Mouse (Mus musculus) induced T-regulatory cell, adult 2 months (primary cell): ENCODE data around the gene Stmnd1.
A peak's percentile ranks its signal among the peaks of the same experiment; 100 is the strongest.
"Not testable (repeated sequence)": the region's sequence is repeated elsewhere in the genome, so short reads cannot be mapped to it uniquely, and the experiment has no call there.

ENCODE experiments used
- DNase-seq: peaks from one replicate; pipeline ENCODE4 v3.0.0-alpha.2; 2012; ENCODE audit warnings: low read depth

Stmnd1 gene

DNA sequence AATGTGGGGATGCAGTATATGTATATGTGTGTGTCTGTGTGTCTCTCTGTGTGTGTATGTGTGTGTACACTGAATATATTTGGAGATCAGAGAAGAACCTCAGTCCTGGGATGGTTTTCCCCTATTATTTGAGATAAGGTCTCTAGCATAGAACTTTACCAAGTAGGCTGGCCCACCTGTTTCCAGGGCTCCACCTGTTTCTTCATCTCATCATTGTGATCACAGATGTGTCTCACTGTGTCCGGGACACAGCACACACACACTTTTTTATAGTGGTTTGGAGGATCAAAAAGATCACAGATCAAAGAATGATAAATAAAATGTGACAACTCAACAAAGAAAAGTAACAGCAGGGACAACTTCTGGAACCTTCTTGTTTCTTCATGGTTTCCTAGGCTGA, 17.0 kb downstream of the Stmnd1 start:
- DNase-seq = no peak

GRCm38 (mm10) chr13:46294365-46294764, 20.8 kb downstream of the Stmnd1 start:
- DNase-seq = no peak

GRCm38 (mm10) chr13:46297701-46298100, 24.2 kb downstream of the Stmnd1 start:
- DNase-seq = no peak

GRCm38 (mm10) chr13:46310790-46311189, 37.3 kb downstream of the Stmnd1 start:
- DNase-seq = peak; percentile 82

- no peak for DNase-seq
Observed at GRCm38 (mm10) chr13:46313176-46313575, 39.7 kb downstream of the Stmnd1 start.

- DNase-seq = no peak
Observed at GRCm38 (mm10) chr13:46315165-46315564, 41.6 kb downstream of the Stmnd1 start.

DNA sequence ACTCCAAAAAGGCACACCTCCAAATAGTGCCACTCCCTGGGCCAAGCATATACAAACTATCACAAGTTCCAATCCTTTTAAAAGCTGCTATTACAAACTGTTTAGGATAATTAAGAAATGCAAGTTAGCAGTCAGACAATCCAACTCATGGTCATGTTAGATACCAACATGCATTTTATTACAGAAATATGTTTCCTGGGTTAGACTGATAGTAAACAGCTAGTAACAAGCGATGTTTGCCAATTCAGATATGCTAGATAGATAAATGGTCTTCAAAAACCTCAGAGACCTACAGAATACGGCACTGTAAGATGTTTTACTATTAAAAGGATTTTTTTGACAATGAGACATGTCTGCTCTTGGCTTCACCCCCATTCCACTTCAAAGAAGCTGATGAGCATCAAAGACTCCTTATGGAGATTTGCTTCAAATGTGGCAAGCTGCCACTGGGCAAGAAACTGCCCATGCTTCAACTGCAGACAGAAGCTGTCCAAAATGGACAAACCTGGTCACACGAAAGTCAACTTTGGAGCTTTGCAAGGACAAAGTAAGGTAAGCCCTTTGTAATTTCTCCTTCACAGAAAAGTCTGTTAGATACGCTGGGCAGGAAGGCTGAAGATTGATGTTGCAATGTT, 52.9 kb downstream of the Stmnd1 start:
- no peak for DNase-seq

- DNase-seq = no peak
Observed at GRCm38 (mm10) chr13:46335020-46335419, 61.5 kb downstream of the Stmnd1 start.

DNA sequence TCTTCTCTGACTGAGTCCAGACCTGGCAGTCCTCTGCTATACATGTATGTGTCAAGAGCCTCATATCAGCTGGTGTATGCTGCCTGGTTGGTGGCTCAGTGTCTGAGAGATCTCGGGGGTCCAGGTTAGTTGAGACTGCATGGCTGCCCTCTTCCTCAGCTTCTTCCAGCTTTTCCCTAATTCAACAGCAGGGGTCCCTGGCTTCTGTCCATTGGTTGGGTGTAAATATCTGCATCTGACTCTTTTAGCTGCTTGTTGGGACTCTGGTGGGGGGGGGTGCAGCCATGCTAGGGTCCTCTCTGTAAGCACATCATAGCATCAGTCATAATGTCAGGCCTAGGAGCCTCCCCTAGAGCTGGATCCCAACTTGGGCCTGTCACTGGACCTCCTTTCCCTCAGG, 62.8 kb downstream of the Stmnd1 start:
- not testable (repeated sequence) for DNase-seq

DNA sequence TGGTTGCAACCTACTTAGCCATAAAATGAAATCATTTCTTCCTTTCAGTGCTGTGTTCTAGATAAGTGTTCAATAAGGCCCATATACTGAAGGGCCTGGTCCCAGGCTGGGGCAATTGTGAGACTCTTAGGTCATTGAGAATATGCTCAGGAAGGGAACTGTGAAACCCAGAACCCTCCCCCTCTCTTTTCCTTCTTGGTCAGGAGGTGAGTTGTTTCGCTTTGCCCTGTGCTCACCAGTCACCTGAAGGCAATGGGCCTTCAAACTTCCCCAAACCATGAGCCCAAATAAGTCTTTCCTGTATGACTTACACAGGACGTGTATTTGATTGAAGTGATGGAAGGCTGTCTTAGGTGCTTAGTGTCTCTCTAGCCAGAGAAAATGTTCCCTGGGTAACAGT, 64.3 kb downstream of the Stmnd1 start:
- DNase-seq = peak; percentile 72

DNA sequence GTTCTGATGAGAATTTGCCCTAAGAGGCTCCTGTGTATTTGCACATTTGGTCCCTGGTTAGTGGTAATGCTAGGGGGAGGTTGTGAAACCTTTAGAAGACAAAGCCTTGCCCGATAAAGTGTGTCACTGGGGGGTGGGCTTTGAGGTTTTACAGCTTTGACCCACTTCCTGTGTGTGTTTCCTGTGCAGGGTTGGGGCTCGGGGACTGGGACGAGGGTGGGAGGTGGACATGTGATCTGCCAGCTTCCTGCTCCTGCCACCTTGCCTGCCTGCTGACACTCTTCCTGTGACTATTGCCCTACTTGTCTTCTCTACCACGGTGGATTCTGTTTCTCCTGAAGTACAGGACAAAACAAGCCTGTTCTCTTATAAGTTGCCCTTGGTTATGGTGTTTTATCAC, 66.4 kb downstream of the Stmnd1 start:
- DNase-seq = peak; percentile 92

DNA sequence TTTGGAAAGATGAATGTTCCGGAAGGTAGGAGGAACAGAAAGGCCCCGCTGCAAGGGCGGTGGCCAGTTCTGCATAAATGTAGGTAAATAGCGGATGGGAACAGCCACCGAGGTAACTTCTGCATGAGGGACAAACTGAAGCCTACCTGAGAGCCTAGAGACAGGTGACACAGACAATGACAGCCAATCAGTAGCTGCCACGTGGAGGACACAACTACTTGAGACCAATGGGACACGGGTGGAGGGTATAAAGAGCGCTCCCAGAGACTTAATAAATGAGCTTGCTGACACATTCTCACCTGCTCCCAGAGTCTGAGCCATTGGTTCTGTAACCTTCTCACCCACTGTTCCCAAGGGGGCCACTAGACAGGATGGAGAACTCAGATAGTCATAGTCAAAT, 67.1 kb downstream of the Stmnd1 start:
- DNase-seq = peak; percentile 59

DNA sequence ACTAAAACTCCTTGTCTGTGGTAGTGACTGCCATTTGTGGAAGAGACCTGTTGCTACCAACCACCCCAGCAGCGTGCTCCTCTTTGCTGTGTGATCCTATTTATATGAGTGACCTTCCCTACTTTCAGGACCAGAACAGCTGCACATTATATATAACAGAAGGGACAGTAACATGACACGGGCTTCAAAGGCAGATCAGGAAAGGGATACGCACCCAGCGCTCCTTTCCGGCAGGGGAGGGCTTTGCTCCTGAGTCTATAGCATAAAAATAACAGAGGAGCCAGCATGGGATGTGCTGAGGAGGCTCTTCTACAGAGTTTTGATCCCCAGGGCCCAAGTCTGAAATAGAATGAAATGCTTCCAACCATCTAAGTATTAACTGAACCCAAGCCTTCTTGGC, 67.9 kb downstream of the Stmnd1 start:
- no peak for DNase-seq

GRCm38 (mm10) chr13:46343226-46343625, 69.7 kb downstream of the Stmnd1 start:
- no peak for DNase-seq

- no peak for DNase-seq
Observed at GRCm38 (mm10) chr13:46346830-46347512, 73.5 kb downstream of the Stmnd1 start.

DNA sequence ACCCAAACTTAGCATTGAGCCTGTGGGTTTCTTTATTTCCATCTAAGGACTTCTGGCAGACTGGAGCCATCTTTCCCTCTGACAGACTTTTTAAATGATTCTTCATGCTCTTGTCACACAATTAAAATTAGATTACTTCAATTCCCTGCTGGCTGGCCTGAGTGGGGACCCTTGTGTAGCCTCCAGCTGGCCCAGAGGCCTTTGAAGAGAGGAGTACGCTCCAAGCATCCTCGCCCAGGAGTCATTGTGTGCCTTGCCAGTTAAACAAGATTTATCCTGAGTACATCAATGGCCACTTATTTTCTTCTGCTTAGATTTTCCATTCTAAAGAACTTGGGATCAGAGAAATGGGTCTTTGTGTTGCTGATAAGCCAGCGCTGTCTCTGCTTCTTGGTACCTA, 76.1 kb downstream of the Stmnd1 start:
- no peak for DNase-seq
